Mouse (Mus musculus) liver, embryonic 16.5 days (tissue): Measurements from ENCODE around the gene Esrp2. TPM values are rescaled to one million over a fixed set of nuclear protein-coding genes. Genes with fewer than 3 reads are reported as not detected.

Source experiments
- ATAC-seq: fragments of 200-750 bp; cut with Nextera tagmentation; 2 replicates; pipeline ENCODE4 v1.8.0; 2017; ENCODE audit warnings: low read depth, mild to moderate bottlenecking, moderate number of reproducible peaks, moderate library complexity
- H3K27ac ChIP-seq: fragments of 300-500 bp; sonication (generic); 2 replicates; pipeline ENCODE4 v1.5.1; 2014; ENCODE audit warnings: mild to moderate bottlenecking, low read length
- H3K27me3 ChIP-seq: fragments of 300-500 bp; sonication (generic); 2 replicates; pipeline ENCODE4 v1.6.1; 2014; ENCODE audit warnings: low read depth, low read length, mixed read lengths; ENCODE audit not compliant: control insufficient read depth, insufficient read depth
- H3K36me3 ChIP-seq: fragments of 300-500 bp; sonication (generic); 2 replicates; pipeline ENCODE4 v1.6.1; 2014; ENCODE audit warnings: mild to moderate bottlenecking; ENCODE audit not compliant: control insufficient read depth, insufficient read depth
- H3K4me1 ChIP-seq: fragments of 300-500 bp; sonication (generic); 2 replicates; pipeline ENCODE4 v1.6.1; 2014; ENCODE audit warnings: low read depth, low read length, mixed read lengths; ENCODE audit not compliant: control insufficient read depth
- H3K4me2 ChIP-seq: fragments of 300-500 bp; sonication (generic); 2 replicates; pipeline ENCODE4 v1.6.1; 2014; ENCODE audit warnings: low read depth, low read length, mixed read lengths
- H3K4me3 ChIP-seq: fragments of 300-500 bp; sonication (generic); 2 replicates; pipeline ENCODE4 v1.5.1; 2014; ENCODE audit warnings: low read depth, mild to moderate bottlenecking, low read length
- H3K9ac ChIP-seq: fragments of 300-500 bp; sonication (generic); 2 replicates; pipeline ENCODE4 v1.6.1; 2014; ENCODE audit warnings: low read depth, low read length
- H3K9me3 ChIP-seq: fragments of 300-500 bp; sonication (generic); replicated peaks from 2 replicates; pipeline ENCODE4 v1.6.1; 2016; ENCODE audit warnings: low read length; ENCODE audit not compliant: control insufficient read depth
- WGBS: fragments of 180-500 bp; shearing (Covaris S2); extraction: QIAGEN DNeasy Blood & Tissue Kit; methylation state at CpG from one replicate; pipeline ENCODE4 v1.1.7; 2014; ENCODE audit not compliant: insufficient replicate concordance; 5-methylcytosine and 5-hydroxymethylcytosine counted together
- polyA plus RNA-seq: library from polyadenylated mRNA; unstranded; fragments of >200 nt; fragmentation: Nextera tagmentation; extraction: Ambion mirVana; gene quantifications from 2 replicates; pipeline ENCODE4 v1.2.1, GENCODE M21; 2015

Gene Esrp2
- polyA plus RNA-seq, 1 experiment from 2014 or later: 20.1 TPM

GRCm38 (mm10) chr8:106137906-106138477 lies 1.2 kb upstream of the Esrp2 start:
- H3K36me3 ChIP-seq: peaks cover 2% of the 10 kb centered on the region; the same call in 1 of the 2 replicates
- peak; percentile 7; the same call in 1 of the 2 replicates for ATAC-seq
- peaks cover 5% of the 10 kb centered on the region for H3K4me1 ChIP-seq
- H3K9ac ChIP-seq: peak overlapping the region; percentile 4; the same call in 1 of the 2 replicates
- peaks cover 62% of the 10 kb centered on the region for H3K27me3 ChIP-seq
- H3K9me3 ChIP-seq: no peaks in the 10 kb centered on the region
- H3K4me3 ChIP-seq: peak overlapping the region; percentile 60
- peak overlapping the region; percentile 36 for H3K27ac ChIP-seq
- H3K4me2 ChIP-seq: peak overlapping the region; percentile 50
- under 1% methylated on average over 24 of the region's 24 CpGs for WGBS

DNA sequence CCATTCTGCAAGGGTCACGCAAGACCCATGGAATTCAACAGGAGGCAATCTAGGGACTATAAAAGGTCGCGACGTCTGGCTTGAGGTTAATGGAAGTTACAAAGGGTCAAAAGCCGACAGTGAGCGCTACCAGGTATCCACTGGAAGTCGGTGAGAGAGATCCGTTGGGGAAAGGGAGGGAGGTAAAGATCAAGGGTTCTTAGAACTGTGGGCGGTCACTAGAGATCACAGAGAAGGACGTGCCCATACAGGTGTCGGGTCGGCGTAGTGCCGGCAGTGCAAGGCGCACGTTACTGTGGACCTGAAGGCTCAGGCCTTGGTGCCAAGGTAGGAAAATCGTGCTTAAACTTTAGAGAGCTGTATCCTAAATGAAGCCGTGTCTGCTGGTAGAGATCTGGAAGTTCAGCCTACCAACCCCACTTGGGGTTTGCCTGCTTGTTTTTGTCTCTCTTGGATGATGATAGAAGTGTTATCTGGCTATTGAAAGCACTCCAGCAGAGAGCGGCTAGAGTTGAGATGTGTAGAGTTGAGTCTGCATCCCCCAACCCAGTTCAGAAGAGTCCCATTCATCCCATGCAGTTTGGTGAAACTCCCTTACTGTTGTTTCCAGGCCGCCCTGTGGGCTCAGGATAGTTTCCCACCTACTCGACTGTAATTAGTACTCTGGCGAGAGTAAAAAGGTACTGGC lies 588 bp upstream of the Esrp2 start:
- peaks cover 6% of the 10 kb centered on the region; the same call in 1 of the 2 replicates for H3K36me3 ChIP-seq
- no peaks in the 10 kb centered on the region for H3K9me3 ChIP-seq
- peaks cover 62% of the 10 kb centered on the region for H3K27me3 ChIP-seq
- peaks cover 5% of the 10 kb centered on the region for H3K4me1 ChIP-seq
- H3K9ac ChIP-seq: no peak overlapping the region; the same call in none of the 2 replicates
- H3K27ac ChIP-seq: no peak overlapping the region
- H3K4me2 ChIP-seq: peak overlapping the region; percentile 50
- peak overlapping the region; percentile 60 for H3K4me3 ChIP-seq
- ATAC-seq: no peak
- 4% methylated on average over 22 of the region's 22 CpGs for WGBS

DNA sequence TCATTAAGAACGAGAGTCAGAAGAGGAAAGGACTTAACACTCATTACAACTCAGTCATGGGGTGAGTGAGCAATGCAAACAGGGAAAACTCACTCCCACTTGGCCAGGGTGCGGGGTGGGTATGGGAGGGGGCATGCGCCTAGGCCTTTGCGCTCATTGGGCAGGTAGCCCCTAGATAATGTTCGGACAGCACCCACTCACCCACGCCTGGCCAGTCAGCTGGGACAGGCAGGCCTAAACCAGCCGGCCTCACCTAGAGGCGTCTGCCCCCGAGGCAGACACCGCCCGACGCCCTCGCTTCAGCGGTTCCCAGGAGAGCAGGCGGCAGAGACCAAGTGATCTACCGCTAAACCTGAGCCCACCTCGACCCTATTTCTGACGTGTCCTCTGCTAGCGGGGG lies 1.1 kb downstream of the Esrp2 start:
- peak overlapping the region; percentile 84 for H3K27ac ChIP-seq
- no peaks in the 10 kb centered on the region for H3K9me3 ChIP-seq
- WGBS: 9% methylated on average over 19 of the region's 19 CpGs
- ATAC-seq: peak; percentile 20
- peak overlapping the region; percentile 53; the same call in 1 of the 2 replicates for H3K9ac ChIP-seq
- peaks cover 11% of the 10 kb centered on the region for H3K36me3 ChIP-seq
- peaks cover 62% of the 10 kb centered on the region for H3K27me3 ChIP-seq
- peak overlapping the region; percentile 50 for H3K4me2 ChIP-seq
- H3K4me3 ChIP-seq: peak overlapping the region; percentile 60
- H3K4me1 ChIP-seq: peaks cover 7% of the 10 kb centered on the region

- Histone ChIP-seq H3K27me3 (peaks cover 60% of the 10 kb centered on the region), H3K27ac (peak overlapping the region; percentile 84), H3K4me3 (peak overlapping the region; percentile 60), H3K36me3 (peaks cover 11% of the 10 kb centered on the region), H3K4me1 (peaks cover 8% of the 10 kb centered on the region), H3K9ac (no peak overlapping the region), H3K9me3 (no peaks in the 10 kb centered on the region), H3K4me2 (peak overlapping the region; percentile 50)
- WGBS: 30% methylated on average over 14 of the region's 14 CpGs
- peak; percentile 75 for ATAC-seq
These were observed 1.8 kb downstream of the Esrp2 start for GRCm38 (mm10) chr8:106134751-106135571.

DNA sequence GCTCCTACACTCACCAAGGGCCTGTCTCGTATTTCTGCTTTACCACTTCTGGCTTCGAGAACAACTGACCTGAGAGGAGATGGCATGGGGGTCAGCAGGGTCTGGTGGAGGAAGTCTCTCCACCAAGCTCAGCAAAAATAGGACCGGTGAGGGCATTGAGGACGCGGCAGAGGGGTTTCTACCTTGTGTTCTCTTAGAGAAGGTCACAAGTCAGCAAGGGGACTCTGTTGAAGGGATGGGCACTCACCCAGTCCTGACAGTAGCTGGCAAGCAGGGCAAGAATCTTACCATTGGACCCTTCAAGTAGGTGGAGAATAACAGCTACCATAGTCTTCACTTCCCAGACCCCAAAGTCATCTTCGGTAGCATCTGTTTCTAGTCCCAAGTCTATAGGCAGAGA lies 2.8 kb downstream of the Esrp2 start:
- 69% methylated on average over 6 of the region's 6 CpGs for WGBS
- Histone ChIP-seq H3K9me3 (no peaks in the 10 kb centered on the region), H3K4me2 (no peak overlapping the region), H3K9ac (no peak overlapping the region), H3K4me1 (peaks cover 8% of the 10 kb centered on the region), H3K4me3 (no peak overlapping the region), H3K27me3 (peaks cover 55% of the 10 kb centered on the region), H3K36me3 (peaks cover 15% of the 10 kb centered on the region), H3K27ac (no peak overlapping the region)
- ATAC-seq: no peak

DNA sequence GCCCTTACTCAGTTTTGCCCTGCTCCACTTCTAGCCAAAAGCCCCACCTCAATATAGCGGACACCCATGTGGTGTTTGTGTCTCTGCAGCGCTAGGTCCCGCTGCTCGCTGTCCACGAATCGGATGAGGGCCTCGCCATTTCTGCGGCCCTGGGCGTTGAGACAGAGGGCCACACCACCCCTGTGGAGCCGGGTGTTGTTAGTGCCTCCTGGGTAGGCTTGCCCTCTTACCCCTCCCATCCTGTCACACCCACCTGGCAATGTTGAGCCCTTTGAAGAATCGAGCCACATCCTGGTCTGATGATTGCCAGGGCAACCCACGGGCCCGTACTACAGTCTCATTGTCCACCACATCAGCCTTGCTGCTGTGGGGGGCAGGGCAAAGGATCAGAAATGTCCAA lies 3.2 kb downstream of the Esrp2 start:
- ATAC-seq: no peak
- no peak overlapping the region for H3K27ac ChIP-seq
- peaks cover 18% of the 10 kb centered on the region for H3K36me3 ChIP-seq
- peaks cover 51% of the 10 kb centered on the region for H3K27me3 ChIP-seq
- no peak overlapping the region for H3K4me2 ChIP-seq
- H3K4me3 ChIP-seq: no peak overlapping the region
- 64% methylated on average over 13 of the region's 13 CpGs for WGBS
- H3K9ac ChIP-seq: no peak overlapping the region
- peaks cover 8% of the 10 kb centered on the region for H3K4me1 ChIP-seq
- no peaks in the 10 kb centered on the region for H3K9me3 ChIP-seq

DNA sequence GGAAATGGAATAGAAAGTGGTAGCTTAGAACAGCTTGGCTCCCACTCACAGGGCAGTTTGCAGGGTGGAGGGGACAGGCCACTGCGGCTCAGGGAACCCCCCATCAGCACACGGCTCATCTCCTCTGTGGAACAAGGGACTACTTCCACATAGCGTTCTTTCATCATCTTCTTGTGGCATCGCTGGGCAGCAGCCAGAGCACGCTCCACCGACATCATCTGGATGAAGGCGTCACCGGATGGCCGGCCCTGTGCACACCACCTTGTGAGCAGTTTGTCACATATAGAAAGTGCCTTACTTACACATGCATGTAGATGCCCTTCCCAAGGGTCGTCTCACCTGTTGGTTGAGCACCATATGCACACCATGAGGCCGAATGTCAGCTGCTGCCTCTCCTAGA lies 4.4 kb downstream of the Esrp2 start:
- Histone ChIP-seq H3K36me3 (peaks cover 22% of the 10 kb centered on the region), H3K4me1 (peaks cover 8% of the 10 kb centered on the region), H3K4me3 (no peak overlapping the region), H3K9me3 (no peaks in the 10 kb centered on the region), H3K9ac (no peak overlapping the region), H3K27ac (no peak overlapping the region), H3K4me2 (no peak overlapping the region), H3K27me3 (peaks cover 40% of the 10 kb centered on the region)
- no peak for ATAC-seq
- WGBS: 80% methylated on average over 11 of the region's 11 CpGs

GRCm38 (mm10) chr8:106131488-106132222 lies 5.1 kb downstream of the Esrp2 start:
- 31% methylated on average over 7 of the region's 7 CpGs for WGBS

More at GRCm38 (mm10) chr8:106131488-106132222, 5.1 kb downstream of the Esrp2 start:
- Histone ChIP-seq H3K4me2 (no peak overlapping the region), H3K27me3 (peaks cover 33% of the 10 kb centered on the region), H3K27ac (no peak overlapping the region), H3K4me1 (peaks cover 8% of the 10 kb centered on the region), H3K4me3 (no peak overlapping the region), H3K9me3 (no peaks in the 10 kb centered on the region), H3K9ac (no peak overlapping the region), H3K36me3 (peaks cover 22% of the 10 kb centered on the region)
- no peak for ATAC-seq
